Comparison of ENCODE assay signal across 8 mouse cellular contexts in the genomic region with DNA sequence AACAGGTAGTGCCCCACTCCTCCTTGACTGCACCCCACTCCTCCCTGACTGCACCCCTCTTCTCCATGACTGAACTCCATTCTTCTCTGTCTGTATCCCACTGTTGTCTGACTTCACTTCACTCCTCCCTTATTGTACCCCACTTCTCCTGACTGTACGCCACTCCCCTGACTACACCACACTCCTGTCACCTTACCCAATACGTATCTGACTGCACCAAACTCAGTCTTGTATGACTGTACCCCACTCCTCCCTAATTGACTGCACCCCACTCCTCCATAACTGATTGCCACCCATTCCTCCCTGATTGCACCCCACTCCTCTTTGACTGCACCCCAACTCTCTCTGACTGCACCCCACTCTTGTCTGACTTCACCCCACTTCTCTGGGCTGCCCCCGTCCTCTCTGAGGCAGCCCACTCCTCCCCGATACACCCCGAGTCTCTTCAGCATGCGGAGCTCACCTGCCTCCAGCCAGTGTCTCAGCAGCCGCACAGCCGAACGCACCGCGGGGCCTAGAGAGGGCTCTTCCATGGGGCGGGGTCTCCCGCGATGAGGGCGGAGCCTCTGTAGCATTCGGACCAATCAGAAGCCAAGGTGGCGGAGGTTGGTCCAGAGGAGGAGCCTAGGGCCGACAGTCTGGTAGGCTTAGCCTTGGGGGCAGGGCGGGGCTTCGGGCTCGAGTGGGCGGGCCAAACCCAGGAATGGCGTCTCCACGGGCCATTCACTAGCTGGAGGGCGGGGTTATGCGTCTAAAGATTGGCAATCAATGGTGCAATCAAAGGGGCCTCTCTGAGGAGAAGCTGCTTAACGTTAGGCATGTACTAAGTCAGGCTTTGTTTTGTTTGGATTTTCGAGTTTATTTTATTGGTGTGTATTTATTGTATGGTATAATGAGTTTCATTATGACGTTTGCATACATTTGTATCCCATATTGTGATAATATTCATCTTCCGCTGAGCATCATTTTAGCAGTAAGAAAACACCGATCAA. TPM values are rescaled to one million over a fixed set of nuclear protein-coding genes. Genes with fewer than 3 reads are reported as not detected.
DNase-seq lines count a peak whose midpoint lies in the region; ATAC-seq and TF ChIP-seq lines count a peak whose summit lies in the region.

Gene Gng7, minus strand, starts transcription at position 553 of the 992 bp plus-strand sequence.

- peak; percentile 81 for DNase-seq in Patski (ENCODE audit: low read depth, low spot score)
- DNase-seq in cerebellum, postnatal 14 days: peak; percentile 97 to 99
- peak; percentile 97 to 98 for DNase-seq in frontal cortex, postnatal 14 days (ENCODE audit: low spot score in 2 of 2)
- peak; percentile 92 for DNase-seq in layer of hippocampus, postnatal 25 days (ENCODE audit: extremely low spot score in 1 of 2, low spot score in 1 of 2)
- DNase-seq in lung, postnatal 25 days (ENCODE audit: low spot score): peak; percentile 95
- DNase-seq in retina, embryonic 14.5 days (ENCODE audit: low spot score): peak; percentile 99
- DNase-seq in thymus, postnatal 4 days: peak; percentile 96

- H3K4me3 ChIP-seq in hindbrain, embryonic 13.5 days: peak within 1 kb of the TSS; percentile 40

- H3K9ac ChIP-seq in hindbrain, embryonic 13.5 days: peak within 1 kb of the TSS; percentile 67

- peak within 1 kb of the TSS; percentile 58 for H3K4me2 ChIP-seq in hindbrain, embryonic 13.5 days

- peak; percentile 86 for ATAC-seq in Patski
- peak; percentile 97 for ATAC-seq in hindbrain, embryonic 13.5 days (ENCODE audit: low FRiP score)

- in situ Hi-C loops in Patski (cut with MboI; ENCODE audit: low pct_unique_long_range_greater_than_20kb): no loop called here

- 10% methylated on average over 31 of the region's 31 CpGs for WGBS in hindbrain, embryonic 13.5 days

- POLR2A ChIA-PET in Patski (lab: Charles Lee): no interaction called here

- no peak for TF ChIP-seq CTCF in Patski (IDR thresholded peaks at IDR 0.05)

- no peaks in the 10 kb centered on the region for H3K36me3 ChIP-seq in hindbrain, embryonic 13.5 days

- H3K27ac ChIP-seq in hindbrain, embryonic 13.5 days: no peak within 1 kb of the TSS

- no peaks in the 10 kb centered on the region for H3K27me3 ChIP-seq in Patski
- no peaks in the 10 kb centered on the region for H3K27me3 ChIP-seq in hindbrain, embryonic 13.5 days

- peaks cover 14% of the 10 kb centered on the region; the same call in 1 of the 2 replicates for H3K4me1 ChIP-seq in hindbrain, embryonic 13.5 days (replicated peaks)

- CTCF ChIA-PET in Patski (lab: Charles Lee): interaction anchor here (1.0 to 1.7 kb wide), 2 partner anchors 13 to 23 kb away, joined by 3 to 4 read pairs; partner anchors contain the start of gene Slc39a3

- no peaks in the 10 kb centered on the region for H3K9me3 ChIP-seq in hindbrain, embryonic 13.5 days

RNA-seq across cellular contexts. Expression of gene Gng7, which starts in this region (rescaled TPM):
- 7.2 TPM for polyA plus RNA-seq in Patski (2021)
- polyA plus RNA-seq in hindbrain, embryonic 13.5 days (2015; fragmentation: Nextera tagmentation; extraction: Ambion mirVana): 13.4 and 13.5 TPM in 2 replicates
- total RNA-seq in layer of hippocampus, postnatal 25 days (2021): 100 to 1,000 TPM; 180 to 184 TPM
